Mouse (Mus musculus) midbrain, embryonic 11.5 days (tissue): ENCODE results near the gene Gm5458. TPM values are rescaled to one million over a fixed set of nuclear protein-coding genes. Genes with fewer than 3 reads are reported as not detected.
"Not testable (repeated sequence)": the region's sequence is repeated elsewhere in the genome, so short reads cannot be mapped to it uniquely, and the experiment has no call there.

Source experiments
- ATAC-seq: fragments of 200-750 bp; cut with Nextera tagmentation; 2 replicates; pipeline ENCODE4 v1.8.0; 2017; ENCODE audit warnings: moderate TSS enrichment, moderate library complexity; ENCODE audit not compliant: low FRiP score
- DNase-seq: peaks from one replicate; pipeline ENCODE4 v3.0.0; 2015; ENCODE audit warnings: low spot score; ENCODE audit errors: missing footprints
- H3K27ac ChIP-seq: fragments of 300-500 bp; sonication (generic); 2 replicates; pipeline ENCODE4 v1.5.1; 2014; ENCODE audit warnings: low read depth, low read length
- H3K27me3 ChIP-seq: fragments of 300-500 bp; sonication (generic); 2 replicates; pipeline ENCODE4 v1.6.1; 2014; ENCODE audit warnings: mild to moderate bottlenecking, low read length, moderate library complexity, mixed read lengths; ENCODE audit not compliant: control insufficient read depth, insufficient read depth
- H3K36me3 ChIP-seq: fragments of 300-500 bp; sonication (generic); 2 replicates; pipeline ENCODE4 v1.6.1; 2014; ENCODE audit warnings: mild to moderate bottlenecking, low read length, moderate library complexity, mixed read lengths; ENCODE audit not compliant: control insufficient read depth, insufficient read depth
- H3K4me1 ChIP-seq: fragments of 300-500 bp; sonication (generic); 2 replicates; pipeline ENCODE4 v1.6.1; 2014; ENCODE audit warnings: low read length; ENCODE audit not compliant: control insufficient read depth, insufficient read depth
- H3K4me2 ChIP-seq: fragments of 300-500 bp; sonication (generic); 2 replicates; pipeline ENCODE4 v1.6.1; 2014; ENCODE audit warnings: mild to moderate bottlenecking, moderate library complexity
- H3K4me3 ChIP-seq: fragments of 300-500 bp; sonication (generic); 2 replicates; pipeline ENCODE4 v1.5.1; 2014; ENCODE audit warnings: low read depth, low read length
- H3K9ac ChIP-seq: fragments of 300-500 bp; sonication (generic); 2 replicates; pipeline ENCODE4 v1.6.1; 2014; ENCODE audit warnings: low read length
- H3K9me3 ChIP-seq: fragments of 300-500 bp; sonication (generic); 2 replicates; pipeline ENCODE4 v1.6.1; 2016; ENCODE audit warnings: low read length; ENCODE audit not compliant: control insufficient read depth
- WGBS: fragments of 180-500 bp; shearing (Covaris S2); extraction: QIAGEN DNeasy Blood & Tissue Kit; methylation state at CpG from one replicate; pipeline ENCODE4 v1.1.7; 2014; 5-methylcytosine and 5-hydroxymethylcytosine counted together
- polyA plus RNA-seq: library from polyadenylated mRNA; unstranded; fragments of >200 nt; fragmentation: Nextera tagmentation; extraction: Ambion mirVana; gene quantifications from 2 replicates; pipeline ENCODE4 v1.2.1, GENCODE M21; 2014

Gene Gm5458
- polyA plus RNA-seq = not detected in 2 replicates

- not testable (repeated sequence) for H3K36me3 ChIP-seq, H3K4me3 ChIP-seq, H3K4me2 ChIP-seq, H3K9ac ChIP-seq, H3K9me3 ChIP-seq, H3K27me3 ChIP-seq, H3K4me1 ChIP-seq, DNase-seq, H3K27ac ChIP-seq, ATAC-seq
- 72% methylated on average over 1 of the region's 2 CpGs for WGBS
These were observed at the start of gene Gm5458 for GRCm38 (mm10) chr14:19602481-19602880. Gm5458 (minus strand) TSS chr14:19602581.

DNA sequence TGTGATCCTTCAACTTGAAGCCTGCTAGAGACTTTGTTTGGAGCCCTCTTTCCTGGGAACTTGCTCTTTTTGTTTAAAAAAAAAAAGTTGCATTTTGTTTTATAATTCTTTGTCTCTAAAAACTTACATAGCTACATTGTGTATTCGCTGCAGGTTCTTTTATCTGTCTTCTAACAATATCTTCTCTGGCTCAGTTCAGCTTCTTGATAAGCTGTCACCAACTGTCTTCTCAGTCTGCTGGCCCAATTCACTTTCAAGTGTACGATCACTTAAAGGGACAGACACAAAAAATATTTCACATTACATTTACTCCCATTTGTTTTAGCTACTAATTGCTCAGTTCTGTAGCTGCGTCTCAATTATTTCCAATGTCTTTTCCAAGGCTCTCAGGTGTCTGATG is 43.9 kb upstream of the Gm5458 start:
- Histone ChIP-seq H3K36me3 (no peaks in the 10 kb centered on the region), H3K27me3 (no peaks in the 10 kb centered on the region), H3K9ac (no peak overlapping the region), H3K9me3 (no peaks in the 10 kb centered on the region), H3K27ac (no peak overlapping the region), H3K4me3 (no peak overlapping the region), H3K4me1 (no peaks in the 10 kb centered on the region), H3K4me2 (no peak overlapping the region)
- ATAC-seq (no peak), DNase-seq (no peak)
- whole genome bisulfite sequencing = 83% methylated on average over 3 of the region's 3 CpGs

DNA sequence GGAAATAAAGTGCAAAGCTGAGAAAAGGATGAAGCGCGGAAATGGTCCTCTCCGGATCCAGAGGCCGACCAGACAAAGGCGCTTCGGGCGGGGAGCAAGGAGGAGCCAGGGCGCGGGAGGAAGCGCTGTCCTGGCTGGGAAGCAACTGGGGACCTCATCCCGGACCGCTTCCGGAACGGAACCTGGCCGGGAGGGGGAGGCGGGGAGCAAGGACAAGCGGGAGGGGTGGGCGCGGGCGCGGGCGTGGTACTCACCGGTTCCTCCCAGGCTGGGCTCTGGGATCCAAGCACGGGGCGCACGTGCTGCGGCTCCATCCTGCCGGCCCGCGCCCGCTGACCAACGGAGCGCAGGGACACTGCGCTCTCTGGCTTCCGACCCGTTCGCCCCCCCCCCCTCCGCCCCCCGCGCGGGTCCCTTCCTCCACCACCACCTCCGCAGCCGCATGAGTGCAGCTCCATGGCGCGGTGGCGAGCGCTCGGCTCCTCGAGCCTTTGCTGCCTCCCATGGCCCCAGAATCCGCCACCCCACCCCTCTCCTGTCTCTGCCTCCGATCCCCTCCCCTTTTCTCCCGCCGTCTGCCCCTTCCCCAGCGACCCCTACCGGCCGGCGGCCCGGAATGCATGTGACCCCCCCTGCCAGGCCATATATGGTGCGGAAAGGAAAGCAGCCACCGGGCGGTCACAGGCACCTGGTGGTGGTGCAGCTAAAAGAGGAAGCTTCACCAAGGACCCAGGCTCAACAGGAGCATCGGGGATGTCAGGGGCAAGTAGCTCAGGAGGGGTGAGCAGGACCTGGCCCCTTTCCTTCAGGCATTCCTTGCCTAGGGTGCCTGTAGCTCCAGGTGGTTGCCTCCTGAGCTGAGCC is 17.3 kb downstream of the Gm5458 start, which contains the start of gene Gm2237:
TSS of gene Gm2237 (minus strand) at position 332 of the 864 bp plus-strand sequence.
- peak; percentile 85 for DNase-seq
- 2% methylated on average over 8 of the region's 62 CpGs for WGBS
- H3K27ac ChIP-seq, ATAC-seq, H3K27me3 ChIP-seq, H3K36me3 ChIP-seq, H3K9me3 ChIP-seq, H3K4me1 ChIP-seq: not testable (repeated sequence)
- Histone ChIP-seq H3K9ac (peak within 1 kb of the TSS; percentile 56), H3K4me2 (peak within 1 kb of the TSS; percentile 33; the same call in 1 of the 2 replicates), H3K4me3 (peak within 1 kb of the TSS; percentile 39)

DNA sequence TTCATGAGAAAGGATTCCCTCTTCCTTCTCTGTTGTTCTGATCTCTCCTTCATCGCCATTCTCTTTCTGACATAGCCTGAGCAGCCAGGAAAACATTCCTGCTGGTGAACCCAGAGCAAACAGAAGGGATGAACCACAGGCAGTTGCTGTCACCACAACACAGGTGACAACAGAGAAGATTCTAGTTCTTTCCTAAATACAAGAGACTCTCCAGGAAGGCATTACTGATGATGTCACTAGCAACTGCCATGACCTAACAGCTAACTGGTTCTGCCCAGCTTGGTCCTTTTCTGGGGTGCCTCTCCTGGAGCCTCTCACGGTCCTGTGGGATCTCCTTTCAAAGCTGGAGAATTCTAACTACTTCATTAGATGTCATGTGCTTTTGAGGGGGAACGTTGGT is 52.5 kb downstream of the Gm5458 start, which contains the start of gene Gm2244:
TSS of gene Gm2244 (minus strand) at position 101 of the 400 bp plus-strand sequence.
- not testable (repeated sequence) for H3K27ac ChIP-seq, H3K4me3 ChIP-seq, H3K9ac ChIP-seq, H3K9me3 ChIP-seq, H3K27me3 ChIP-seq, DNase-seq, H3K36me3 ChIP-seq, ATAC-seq, H3K4me2 ChIP-seq, H3K4me1 ChIP-seq
- WGBS = 90% methylated on average over 1 of the region's 3 CpGs

Other genes starting within 250 kb of the Gm5458 start
- gene Gm21738, start 183.7 kb downstream of the Gm5458 start, polyA plus RNA-seq = 0.61 and 0.97 TPM in 2 replicates
- gene Gm2244, start 52.6 kb downstream of the Gm5458 start, polyA plus RNA-seq = 0.15 TPM in 1 of 2 replicates, not detected in the other
- 3.4 and 4.5 TPM in 2 replicates for gene Gm2237, start 17.4 kb downstream of the Gm5458 start, polyA plus RNA-seq
- 30.0 and 32.2 TPM in 2 replicates for gene Nid2, start 148.7 kb upstream of the Gm5458 start, polyA plus RNA-seq
- gene Rtraf, start 221.2 kb upstream of the Gm5458 start, polyA plus RNA-seq = 277 and 280 TPM in 2 replicates